Mouse (Mus musculus): ENCODE results near the gene Rgp1. TPM values are rescaled to one million over a fixed set of nuclear protein-coding genes. Genes with fewer than 3 reads are reported as not detected.

The Rgp1 gene
- total and polyA plus RNA-seq, 3 experiments, result 17.1 to 47.6 TPM; not detected in 1

- H3K9ac ChIP-seq (ENCODE audit: control insufficient read depth, low read depth, low read length, poor library complexity, severe bottlenecking), result no peak overlapping the region
These were observed 56.3 kb downstream of the Rgp1 start for GRCm38 (mm10) chr4:43634621-43635374.

GRCm38 (mm10) chr4:43636751-43637150, 58.2 kb downstream of the Rgp1 start:
- peaks cover 2 to 3% of the 10 kb centered on the region in 2 experiments; a peak in 3 of 4 replicates for H3K27me3 ChIP-seq (ENCODE audit: control insufficient read depth in 1 of 2, insufficient read depth in 2 of 2, low read length in 2 of 2)
- TF ChIP-seq MEF2A (IDR thresholded peaks at IDR 0.05; ENCODE audit: extremely low read depth, insufficient replicate concordance, low read depth, low read length, poor library complexity, severe bottlenecking), result no peak
- no peak for TF ChIP-seq MXI1 (IDR thresholded peaks at IDR 0.05; ENCODE audit: low read depth, low read length)
- TF ChIP-seq TAL1 (IDR thresholded peaks at IDR 0.05; ENCODE audit: low read length), result no peak
- TF ChIP-seq ZKSCAN1 (IDR thresholded peaks at IDR 0.05; ENCODE audit: low read depth, low read length), result no peak
- no peak for TF ChIP-seq RAD21 (IDR thresholded peaks at IDR 0.05; ENCODE audit: low read depth, low read length)
- no peak for TF ChIP-seq USF2 (IDR thresholded peaks at IDR 0.05; ENCODE audit: borderline replicate concordance in 1 of 2, insufficient read depth in 1 of 2, low read depth in 1 of 2, low read length in 2 of 2)
- no peak for TF ChIP-seq SIN3A (IDR thresholded peaks at IDR 0.05; ENCODE audit: low read length)
- TF ChIP-seq MYB (IDR thresholded peaks at IDR 0.05; ENCODE audit: low read depth, low read length), result no peak
- no peak for TF ChIP-seq POLR2AphosphoS2 (IDR thresholded peaks at IDR 0.05; ENCODE audit: low read length)
- TF ChIP-seq MAX (IDR thresholded peaks at IDR 0.05; ENCODE audit: low read length), result no peak
- no peak for TF ChIP-seq BHLHE40 (IDR thresholded peaks at IDR 0.05; ENCODE audit: borderline replicate concordance, low read depth, low read length)
- no peak for TF ChIP-seq KAT2A (conservative IDR thresholded peaks at IDR 0.05; ENCODE audit: low read depth, low read length)
- H3K9me3 ChIP-seq (replicated peaks; ENCODE audit: insufficient read depth, low read length), result no peaks in the 10 kb centered on the region

More at GRCm38 (mm10) chr4:43634621-43635374, 56.3 kb downstream of the Rgp1 start:
- DNase-seq (ENCODE audit: low read depth, low spot score), result no peak
- Histone ChIP-seq H3K27me3 (ENCODE audit: control insufficient read depth in 1 of 2, insufficient read depth in 2 of 2, low read length in 2 of 2) (peaks cover 4 to 6% of the 10 kb centered on the region in 2 experiments), H3K79me2 (ENCODE audit: control insufficient read depth, insufficient read depth, low read length, poor library complexity) (no peaks in the 10 kb centered on the region), H3K4me1 (ENCODE audit: control insufficient read depth in 1 of 2, insufficient read depth in 2 of 2, low read length in 2 of 2) (no peaks in the 10 kb centered on the region; a peak in 1 of 4 replicates), H3K4me3 (ENCODE audit: control insufficient read depth in 1 of 2, insufficient read depth in 1 of 2, low read depth in 2 of 2, low read length in 2 of 2) (no peak overlapping the region), H3K9me3 (replicated peaks; ENCODE audit: insufficient read depth, low read length) (no peaks in the 10 kb centered on the region), H3K36me3 (ENCODE audit: control insufficient read depth in 1 of 2, insufficient read depth in 2 of 2, low read length in 2 of 2) (no peaks in the 10 kb centered on the region), H3K27ac (ENCODE audit: control insufficient read depth, low read depth, low read length) (no peak overlapping the region)
- TF ChIP-seq TAL1 (IDR thresholded peaks at IDR 0.05; ENCODE audit: low read length) (no peak), USF1 (IDR thresholded peaks at IDR 0.05; ENCODE audit: low read depth, low read length) (no peak), MYC (IDR thresholded peaks at IDR 0.05; ENCODE audit: low read depth, low read length) (no peak)

More at GRCm38 (mm10) chr4:43636751-43637150, 58.2 kb downstream of the Rgp1 start:
- Histone ChIP-seq H3K9ac (ENCODE audit: control insufficient read depth, low read depth, low read length, poor library complexity, severe bottlenecking) (no peak overlapping the region), H3K4me3 (ENCODE audit: control insufficient read depth in 1 of 2, insufficient read depth in 1 of 2, low read depth in 2 of 2, low read length in 2 of 2) (no peak overlapping the region), H3K27ac (ENCODE audit: control insufficient read depth, low read depth, low read length) (no peak overlapping the region), H3K4me1 (ENCODE audit: control insufficient read depth in 1 of 2, insufficient read depth in 2 of 2, low read length in 2 of 2) (no peaks in the 10 kb centered on the region), H3K36me3 (ENCODE audit: control insufficient read depth in 1 of 2, insufficient read depth in 2 of 2, low read length in 2 of 2) (no peaks in the 10 kb centered on the region), H3K79me2 (ENCODE audit: control insufficient read depth, insufficient read depth, low read length, poor library complexity) (no peaks in the 10 kb centered on the region)
- DNase-seq (ENCODE audit: low read depth, low spot score), result no peak

Other genes starting within 250 kb of the Rgp1 start
- gene Rusc2, start 196.7 kb upstream of the Rgp1 start, total RNA-seq (2012; rRNA removed), result 2.4 and 4.7 TPM in 2 replicates
- 1 to 10 TPM in 1 of 2 experiments, not detected in 1; 7.3 TPM for gene Rusc2, start 196.7 kb upstream of the Rgp1 start, polyA plus RNA-seq (2012; ENCODE audit: insufficient read depth in 1 of 2, insufficient read length in 2 of 2, low read depth in 1 of 2, low replicate concordance in 2 of 2, missing spikeins in 1 of 2)
- gene Fam166b, start 149.6 kb upstream of the Rgp1 start, total RNA-seq (2012; rRNA removed), result not detected in 2 replicates
- not detected for gene Fam166b, start 149.6 kb upstream of the Rgp1 start, polyA plus RNA-seq (2012; ENCODE audit: insufficient read depth in 1 of 2, insufficient read length in 2 of 2, low read depth in 1 of 2, low replicate concordance in 2 of 2, missing spikeins in 1 of 2)
- gene Tesk1, start 136.8 kb upstream of the Rgp1 start, total RNA-seq (2012; rRNA removed), result 7.6 and 9.1 TPM in 2 replicates
- gene Tesk1, start 136.8 kb upstream of the Rgp1 start, polyA plus RNA-seq (2012; ENCODE audit: insufficient read depth in 1 of 2, insufficient read length in 2 of 2, low read depth in 1 of 2, low replicate concordance in 2 of 2, missing spikeins in 1 of 2), result 10 to 100 TPM in 1 of 2 experiments, not detected in 1; 24.6 TPM
- gene Cd72, start 124.1 kb upstream of the Rgp1 start, total RNA-seq (2012; rRNA removed), result 0.52 and 1.3 TPM in 2 replicates
- 1 to 10 TPM in 1 of 2 experiments, not detected in 1; 2.4 TPM for gene Cd72, start 124.1 kb upstream of the Rgp1 start, polyA plus RNA-seq (2012; ENCODE audit: insufficient read depth in 1 of 2, insufficient read length in 2 of 2, low read depth in 1 of 2, low replicate concordance in 2 of 2, missing spikeins in 1 of 2)
- gene Sit1, start 95.0 kb upstream of the Rgp1 start, total RNA-seq (2012; rRNA removed), result 0.08 TPM in 1 of 2 replicates, not detected in the other
- gene Sit1, start 95.0 kb upstream of the Rgp1 start, polyA plus RNA-seq (2012; ENCODE audit: insufficient read depth in 1 of 2, insufficient read length in 2 of 2, low read depth in 1 of 2, low replicate concordance in 2 of 2, missing spikeins in 1 of 2), result under 1 TPM in 1 of 2 experiments, not detected in 1; 0.06 TPM
- gene Ccdc107, start 85.8 kb upstream of the Rgp1 start, total RNA-seq (2012; rRNA removed), result 32.9 and 44.3 TPM in 2 replicates
- gene Ccdc107, start 85.8 kb upstream of the Rgp1 start, polyA plus RNA-seq (2012; ENCODE audit: insufficient read depth in 1 of 2, insufficient read length in 2 of 2, low read depth in 1 of 2, low replicate concordance in 2 of 2, missing spikeins in 1 of 2), result 10 to 100 TPM in 1 of 2 experiments, not detected in 1; 56.7 TPM
- 26.3 and 26.5 TPM in 2 replicates for gene Arhgef39, start 79.0 kb upstream of the Rgp1 start, total RNA-seq (2012; rRNA removed)
- gene Arhgef39, start 79.0 kb upstream of the Rgp1 start, polyA plus RNA-seq (2012; ENCODE audit: insufficient read depth in 1 of 2, insufficient read length in 2 of 2, low read depth in 1 of 2, low replicate concordance in 2 of 2, missing spikeins in 1 of 2), result 10 to 100 TPM in 1 of 2 experiments, not detected in 1; 56.7 TPM
- gene Car9, start 71.7 kb upstream of the Rgp1 start, total RNA-seq (2012; rRNA removed), result 0.77 and 1.2 TPM in 2 replicates
- 1 to 10 TPM in 1 of 2 experiments, not detected in 1; 3.3 TPM for gene Car9, start 71.7 kb upstream of the Rgp1 start, polyA plus RNA-seq (2012; ENCODE audit: insufficient read depth in 1 of 2, insufficient read length in 2 of 2, low read depth in 1 of 2, low replicate concordance in 2 of 2, missing spikeins in 1 of 2)
- gene Tpm2, start 55.0 kb upstream of the Rgp1 start, total RNA-seq (2012; rRNA removed), result 0.08 TPM in 1 of 2 replicates, not detected in the other
- not detected for gene Tpm2, start 55.0 kb upstream of the Rgp1 start, polyA plus RNA-seq (2012; ENCODE audit: insufficient read depth in 1 of 2, insufficient read length in 2 of 2, low read depth in 1 of 2, low replicate concordance in 2 of 2, missing spikeins in 1 of 2)
- gene Creb3, start 16.4 kb upstream of the Rgp1 start, total RNA-seq (2012; rRNA removed), result 14.9 and 17.1 TPM in 2 replicates
- gene Creb3, start 16.4 kb upstream of the Rgp1 start, polyA plus RNA-seq (2012; ENCODE audit: insufficient read depth in 1 of 2, insufficient read length in 2 of 2, low read depth in 1 of 2, low replicate concordance in 2 of 2, missing spikeins in 1 of 2), result 10 to 100 TPM in 1 of 2 experiments, not detected in 1; 21.3 TPM
- gene Tln1, start 16.0 kb upstream of the Rgp1 start, total RNA-seq (2012; rRNA removed), result 106 and 112 TPM in 2 replicates
- 100 to 1,000 TPM in 1 of 2 experiments, 10 to 100 TPM in 1; 22.9 to 146 TPM for gene Tln1, start 16.0 kb upstream of the Rgp1 start, polyA plus RNA-seq (2012; ENCODE audit: insufficient read depth in 1 of 2, insufficient read length in 2 of 2, low read depth in 1 of 2, low replicate concordance in 2 of 2, missing spikeins in 1 of 2)
- gene Gba2, start 158 bp downstream of the Rgp1 start, total RNA-seq (2012; rRNA removed), result 5.7 and 6.2 TPM in 2 replicates
- gene Gba2, start 158 bp downstream of the Rgp1 start, polyA plus RNA-seq (2012; ENCODE audit: insufficient read depth in 1 of 2, insufficient read length in 2 of 2, low read depth in 1 of 2, low replicate concordance in 2 of 2, missing spikeins in 1 of 2), result 10 to 100 TPM in 1 of 2 experiments, not detected in 1; 24.9 TPM
- gene Msmp, start 5.8 kb downstream of the Rgp1 start, total RNA-seq (2012; rRNA removed), result 0.73 and 1.0 TPM in 2 replicates
- 1 to 10 TPM in 1 of 2 experiments, not detected in 1; 2.5 TPM for gene Msmp, start 5.8 kb downstream of the Rgp1 start, polyA plus RNA-seq (2012; ENCODE audit: insufficient read depth in 1 of 2, insufficient read length in 2 of 2, low read depth in 1 of 2, low replicate concordance in 2 of 2, missing spikeins in 1 of 2)
- 0.27 and 0.49 TPM in 2 replicates for gene Npr2, start 53.2 kb downstream of the Rgp1 start, total RNA-seq (2012; rRNA removed)
- 1 to 10 TPM in 1 of 2 experiments, not detected in 1; 2.3 TPM for gene Npr2, start 53.2 kb downstream of the Rgp1 start, polyA plus RNA-seq (2012; ENCODE audit: insufficient read depth in 1 of 2, insufficient read length in 2 of 2, low read depth in 1 of 2, low replicate concordance in 2 of 2, missing spikeins in 1 of 2)
- 0.15 and 0.29 TPM in 2 replicates for gene Spag8, start 74.9 kb downstream of the Rgp1 start, total RNA-seq (2012; rRNA removed)
- gene Spag8, start 74.9 kb downstream of the Rgp1 start, polyA plus RNA-seq (2012; ENCODE audit: insufficient read depth in 1 of 2, insufficient read length in 2 of 2, low read depth in 1 of 2, low replicate concordance in 2 of 2, missing spikeins in 1 of 2), result under 1 TPM in 1 of 2 experiments, not detected in 1; 0.57 TPM
- 35.3 and 46.4 TPM in 2 replicates for gene Hint2, start 77.8 kb downstream of the Rgp1 start, total RNA-seq (2012; rRNA removed)
- gene Hint2, start 77.8 kb downstream of the Rgp1 start, polyA plus RNA-seq (2012; ENCODE audit: insufficient read depth in 1 of 2, insufficient read length in 2 of 2, low read depth in 1 of 2, low replicate concordance in 2 of 2, missing spikeins in 1 of 2), result 100 to 1,000 TPM in 1 of 2 experiments, 10 to 100 TPM in 1; 33.2 to 254 TPM
- 0.42 and 0.46 TPM in 2 replicates for gene Tmem8b, start 90.3 kb downstream of the Rgp1 start, total RNA-seq (2012; rRNA removed)
- gene Tmem8b, start 90.3 kb downstream of the Rgp1 start, polyA plus RNA-seq (2012; ENCODE audit: insufficient read depth in 1 of 2, insufficient read length in 2 of 2, low read depth in 1 of 2, low replicate concordance in 2 of 2, missing spikeins in 1 of 2), result 1 to 10 TPM in 1 of 2 experiments, not detected in 1; 3.6 TPM
- gene Fam221b, start 90.4 kb downstream of the Rgp1 start, total RNA-seq (2012; rRNA removed), result 7.0 and 8.8 TPM in 2 replicates
- under 1 TPM in 1 of 2 experiments, not detected in 1; 0.10 TPM for gene Fam221b, start 90.4 kb downstream of the Rgp1 start, polyA plus RNA-seq (2012; ENCODE audit: insufficient read depth in 1 of 2, insufficient read length in 2 of 2, low read depth in 1 of 2, low replicate concordance in 2 of 2, missing spikeins in 1 of 2)
- not detected in 2 replicates for gene Olfr70, start 122.1 kb downstream of the Rgp1 start, total RNA-seq (2012; rRNA removed)
- gene Olfr70, start 122.1 kb downstream of the Rgp1 start, polyA plus RNA-seq (2012; ENCODE audit: insufficient read depth in 1 of 2, insufficient read length in 2 of 2, low read depth in 1 of 2, low replicate concordance in 2 of 2, missing spikeins in 1 of 2), result not detected
- not detected in 2 replicates for gene Olfr71, start 131.5 kb downstream of the Rgp1 start, total RNA-seq (2012; rRNA removed)
- not detected for gene Olfr71, start 131.5 kb downstream of the Rgp1 start, polyA plus RNA-seq (2012; ENCODE audit: insufficient read depth in 1 of 2, insufficient read length in 2 of 2, low read depth in 1 of 2, low replicate concordance in 2 of 2, missing spikeins in 1 of 2)
- not detected in 2 replicates for gene Hrct1, start 148.5 kb downstream of the Rgp1 start, total RNA-seq (2012; rRNA removed)
- not detected for gene Hrct1, start 148.5 kb downstream of the Rgp1 start, polyA plus RNA-seq (2012; ENCODE audit: insufficient read depth in 1 of 2, insufficient read length in 2 of 2, low read depth in 1 of 2, low replicate concordance in 2 of 2, missing spikeins in 1 of 2)
- not detected in 2 replicates for gene Spaar, start 151.3 kb downstream of the Rgp1 start, total RNA-seq (2012; rRNA removed)
- gene Spaar, start 151.3 kb downstream of the Rgp1 start, polyA plus RNA-seq (2012; ENCODE audit: insufficient read depth in 1 of 2, insufficient read length in 2 of 2, low read depth in 1 of 2, low replicate concordance in 2 of 2, missing spikeins in 1 of 2), result not detected
- gene Olfr159, start 192.3 kb downstream of the Rgp1 start, total RNA-seq (2012; rRNA removed), result not detected in 2 replicates
- gene Olfr159, start 192.3 kb downstream of the Rgp1 start, polyA plus RNA-seq (2012; ENCODE audit: insufficient read depth in 1 of 2, insufficient read length in 2 of 2, low read depth in 1 of 2, low replicate concordance in 2 of 2, missing spikeins in 1 of 2), result not detected
- not detected in 2 replicates for gene Olfr156, start 245.2 kb downstream of the Rgp1 start, total RNA-seq (2012; rRNA removed)
- gene Olfr156, start 245.2 kb downstream of the Rgp1 start, polyA plus RNA-seq (2012; ENCODE audit: insufficient read depth in 1 of 2, insufficient read length in 2 of 2, low read depth in 1 of 2, low replicate concordance in 2 of 2, missing spikeins in 1 of 2), result not detected